Mouse (Mus musculus) frontal cortex, adult (tissue): ENCODE data around the gene Krt73.

Source experiments
- ATAC-seq: cut with Nextera tagmentation; 2 replicates; pipeline ENCODE4 v1.9.2; 2017; ENCODE audit warnings: mild to moderate bottlenecking, moderate library complexity, mixed read lengths; ENCODE audit not compliant: low TSS enrichment

The Krt73 gene

DNA sequence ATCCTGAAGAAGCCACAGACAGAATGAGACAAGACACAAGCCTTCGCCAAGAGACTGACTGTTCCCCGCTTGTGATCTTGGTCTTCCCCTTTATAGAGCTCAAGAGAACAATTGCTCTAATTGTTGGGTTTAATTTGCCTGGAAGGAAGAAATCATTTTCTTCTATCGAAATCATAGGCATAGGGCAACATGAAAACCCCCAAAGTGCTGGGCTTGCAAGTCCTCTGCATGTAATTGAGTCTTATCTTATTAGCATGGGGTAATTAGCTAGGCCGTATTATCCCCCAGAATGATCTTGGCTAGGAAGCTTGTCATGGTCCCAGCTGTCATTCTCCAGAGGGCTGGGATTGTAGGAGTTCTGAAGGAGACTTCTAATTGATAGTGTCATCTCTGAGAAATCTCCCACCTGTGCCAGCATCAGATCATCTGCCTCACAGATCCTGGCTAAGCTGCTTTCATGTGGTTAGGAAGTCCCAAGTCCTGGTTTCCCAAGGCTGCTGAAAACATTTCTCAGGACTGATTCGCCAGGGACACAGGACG is at the start of gene Krt73:
TSS of gene Krt73 (minus strand) at position 51 of the 540 bp plus-strand sequence.
- no peak for ATAC-seq

DNA sequence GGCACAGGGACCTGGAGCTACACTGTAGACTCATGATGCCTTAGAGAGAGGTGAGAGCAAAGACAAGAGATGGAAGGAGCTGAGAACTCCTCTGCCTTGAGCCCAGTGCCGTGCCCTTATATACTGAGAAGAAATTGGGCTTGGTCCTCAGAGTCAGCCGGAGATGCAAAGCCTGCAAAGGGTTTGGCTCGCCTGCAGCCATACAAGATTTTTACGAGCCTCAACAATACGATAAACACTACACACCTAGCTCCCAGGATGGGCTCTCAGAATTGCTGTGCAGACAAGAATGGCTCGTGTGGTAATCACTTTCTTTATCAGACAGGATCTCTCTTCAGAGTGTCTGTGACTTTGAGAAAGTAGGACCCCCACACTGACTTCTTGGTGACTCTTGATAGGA is 48.5 kb upstream of the Krt73 start, which contains the start of gene Krt1:
TSS of gene Krt1 (minus strand) at position 101 of the 400 bp plus-strand sequence.
- ATAC-seq: no peak

DNA sequence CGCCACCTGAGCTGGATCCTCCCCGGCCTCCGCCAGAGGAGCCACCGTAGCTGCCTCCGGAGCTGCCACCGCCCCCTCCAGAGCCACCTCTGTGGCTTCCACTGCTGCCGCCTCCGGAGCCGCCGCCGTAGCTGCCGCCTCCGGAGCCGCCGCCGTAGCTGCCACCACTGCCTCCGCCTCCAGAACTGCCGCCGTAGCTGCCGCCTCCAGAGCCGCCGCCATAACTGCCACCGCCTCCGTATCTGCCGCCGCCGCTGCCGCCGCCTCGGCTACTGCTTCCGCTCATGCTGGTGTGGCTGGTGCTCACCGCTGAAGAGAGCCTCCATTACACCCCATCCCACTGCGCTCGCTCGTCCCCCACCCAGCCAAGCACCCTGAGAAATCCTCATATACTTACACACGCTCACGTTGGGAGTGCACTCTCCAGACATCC is 43.8 kb upstream of the Krt73 start:
- peak; percentile 88 for ATAC-seq

DNA sequence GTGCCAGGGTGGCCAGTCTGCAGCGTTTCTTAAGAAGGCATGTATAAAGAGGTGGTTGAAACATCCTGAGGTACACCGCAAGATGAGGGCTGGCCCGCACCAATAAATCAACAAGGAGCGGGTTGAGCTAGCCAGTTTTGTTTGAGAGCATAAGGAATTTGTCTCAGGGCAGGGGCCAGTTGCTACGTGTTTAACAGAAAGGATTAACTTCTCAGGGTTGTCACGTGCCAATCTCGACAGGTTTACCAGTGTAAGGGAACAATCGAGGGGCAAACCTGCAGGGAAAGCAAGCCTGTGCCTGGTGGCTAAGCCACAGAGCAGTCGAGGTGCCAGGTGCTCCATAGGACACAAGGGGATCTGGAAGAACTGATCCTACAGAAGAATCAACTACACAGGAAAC is 41.0 kb upstream of the Krt73 start:
- no peak for ATAC-seq

DNA sequence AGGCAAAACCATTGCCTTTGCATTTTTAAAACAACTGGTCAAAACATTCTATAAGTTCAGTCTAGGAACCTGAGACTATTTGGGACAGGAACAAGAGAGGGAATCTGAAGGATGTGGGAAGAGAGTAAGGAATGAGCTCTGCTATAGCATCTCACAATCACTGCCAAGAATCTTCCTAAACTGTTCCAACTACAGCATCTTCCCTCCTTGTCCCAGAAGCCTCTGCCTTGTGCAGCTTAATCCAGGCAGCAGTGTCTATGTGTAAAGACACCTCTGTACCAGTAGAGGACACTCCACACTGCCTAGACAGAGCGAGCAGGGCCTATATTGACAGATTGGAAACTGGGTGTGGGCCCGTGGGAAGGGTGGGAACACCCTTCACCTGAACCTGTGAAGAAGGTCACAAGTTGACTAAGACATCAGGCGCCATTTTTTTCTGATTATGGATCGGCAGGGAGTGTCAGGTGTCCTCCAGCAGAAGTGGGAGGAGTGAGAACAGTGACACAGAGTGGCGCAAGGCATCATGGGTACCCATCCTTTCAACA is 32.7 kb upstream of the Krt73 start:
- peak; percentile 73; the same call in 1 of the 2 replicates for ATAC-seq

DNA sequence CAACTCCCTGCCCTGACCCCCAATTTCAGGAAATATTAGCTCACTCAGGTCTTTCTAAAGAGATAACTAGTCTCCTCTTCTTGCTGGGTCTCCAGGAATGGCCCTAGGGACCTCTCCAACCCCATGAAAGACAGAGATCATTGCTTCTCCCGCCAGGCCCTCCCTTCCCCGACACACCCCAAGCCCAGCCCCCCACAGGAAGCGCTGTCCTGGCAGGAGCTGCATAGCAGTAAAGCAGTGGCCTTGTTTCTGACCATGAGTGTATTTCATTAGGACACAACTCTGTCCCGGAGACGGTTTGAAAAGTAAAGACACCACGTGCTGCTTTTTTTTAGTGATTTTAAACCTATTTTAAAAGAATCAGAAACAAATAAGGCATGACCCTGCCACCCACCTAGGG is 31.0 kb upstream of the Krt73 start:
- no peak for ATAC-seq

DNA sequence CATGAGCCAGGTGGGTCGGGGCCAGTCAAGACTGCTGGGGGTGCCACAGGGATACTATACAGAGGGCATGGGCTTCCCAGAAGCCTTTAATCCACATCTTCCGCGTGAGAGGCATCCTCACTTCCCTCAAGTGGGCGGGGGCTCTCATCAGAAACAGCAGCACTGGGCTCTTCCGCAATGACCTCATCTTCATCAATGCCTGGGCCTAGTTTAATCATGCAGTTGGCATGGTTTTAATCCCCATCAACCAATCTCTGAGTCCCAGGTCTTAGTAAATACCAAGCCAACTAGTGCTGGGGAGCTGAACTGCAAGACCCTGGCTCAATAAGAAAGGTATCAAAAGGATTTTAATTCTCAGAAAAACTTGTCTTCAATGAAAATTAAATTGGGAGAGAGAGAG is 27.3 kb upstream of the Krt73 start:
- no peak for ATAC-seq

DNA sequence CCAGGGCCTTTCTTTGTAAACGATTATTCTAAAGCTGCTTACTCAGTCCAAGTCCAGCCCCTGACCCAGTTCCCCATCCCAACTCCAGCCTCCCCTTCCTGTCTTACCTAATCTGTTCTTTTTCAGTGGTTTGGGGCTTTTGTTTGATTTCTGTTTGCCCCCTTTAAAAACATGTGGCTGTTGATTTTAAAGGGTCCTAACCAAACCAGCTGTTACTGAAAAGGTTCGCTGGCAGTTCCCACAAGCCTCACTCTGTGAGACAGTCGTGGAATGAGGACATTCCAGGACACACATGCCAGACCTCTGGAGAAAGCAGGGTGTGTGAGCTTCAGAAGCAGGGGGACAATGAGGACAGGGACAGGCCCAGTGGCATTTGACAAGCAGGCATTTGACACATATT is 19.6 kb upstream of the Krt73 start:
- ATAC-seq: no peak

DNA sequence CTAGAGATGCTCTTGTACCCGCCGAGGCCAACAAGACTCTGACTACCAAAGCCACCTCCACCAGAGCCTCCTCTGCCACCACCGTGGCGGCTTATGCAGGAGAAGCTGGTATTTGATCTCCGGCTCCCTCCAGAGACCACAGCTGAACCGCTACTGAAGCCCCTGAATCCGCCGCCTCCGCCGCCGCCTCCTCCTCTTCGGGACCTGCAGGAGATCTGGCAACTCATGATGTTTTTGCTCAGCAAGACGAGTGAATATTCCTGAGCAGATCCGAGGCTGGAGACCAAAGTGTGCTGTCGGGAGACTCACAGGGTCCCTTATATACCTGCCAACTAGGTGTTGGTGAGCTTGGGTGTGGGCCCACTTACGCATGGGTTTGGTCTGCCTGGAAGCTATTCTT is 15.7 kb upstream of the Krt73 start, which contains the start of gene Krt2:
TSS of gene Krt2 (minus strand) at position 295 of the 400 bp plus-strand sequence.
- ATAC-seq: no peak

DNA sequence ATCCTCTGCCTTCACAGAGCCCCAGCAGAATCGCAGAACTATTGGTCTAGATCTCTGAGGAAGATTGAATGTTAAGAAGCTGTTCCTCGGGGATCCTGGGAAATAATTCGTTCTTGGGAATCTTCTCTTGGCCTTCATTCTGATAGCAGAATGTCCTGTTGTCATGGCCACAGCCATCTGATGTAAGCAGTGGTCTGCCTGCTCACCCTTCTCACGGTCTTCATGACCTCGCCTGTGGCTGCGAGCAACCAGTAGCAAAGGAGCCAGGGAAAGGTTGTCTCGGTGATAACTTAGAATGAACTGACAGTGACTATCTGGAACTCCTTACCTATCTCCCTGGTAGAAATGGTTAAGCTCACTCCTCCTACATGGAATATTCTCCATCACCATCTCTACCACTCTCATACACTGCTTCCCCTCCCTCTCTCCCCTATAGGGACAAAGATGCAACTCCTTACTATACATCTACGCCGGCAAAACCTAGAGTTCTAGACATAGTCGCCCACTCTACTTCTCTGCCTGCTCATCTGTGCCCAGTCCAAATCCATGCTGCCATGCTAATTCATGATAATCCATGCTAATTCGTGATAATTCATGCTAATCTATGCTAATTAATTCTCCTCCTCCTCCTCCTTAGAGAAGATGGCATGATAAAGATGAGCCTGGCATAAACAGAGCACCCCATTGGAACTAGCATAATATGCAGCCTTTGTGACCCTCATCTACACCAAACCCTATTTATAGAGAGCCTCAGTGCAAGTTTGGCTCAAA is 1.1 kb upstream of the Krt73 start:
- peak; percentile 98 for ATAC-seq

DNA sequence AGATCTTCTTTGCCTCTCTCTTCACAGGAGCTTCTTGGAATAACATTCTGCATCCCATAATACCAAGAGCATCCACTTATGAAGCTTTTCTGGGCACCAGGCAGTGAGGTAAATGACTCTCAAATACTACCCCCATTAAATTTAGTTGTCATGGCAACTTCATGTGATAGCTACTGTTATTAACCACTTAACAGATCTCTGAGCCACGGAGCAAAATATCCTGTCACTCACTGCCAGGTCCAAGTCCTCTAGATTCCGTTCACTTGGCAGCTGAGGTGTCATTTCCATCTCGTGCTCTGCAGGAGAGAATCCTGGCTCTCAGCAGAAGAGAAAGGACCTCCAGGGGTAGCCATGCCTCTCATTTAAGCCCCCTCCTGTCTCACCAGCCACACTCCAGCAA is 11.3 kb downstream of the Krt73 start:
- no peak for ATAC-seq

DNA sequence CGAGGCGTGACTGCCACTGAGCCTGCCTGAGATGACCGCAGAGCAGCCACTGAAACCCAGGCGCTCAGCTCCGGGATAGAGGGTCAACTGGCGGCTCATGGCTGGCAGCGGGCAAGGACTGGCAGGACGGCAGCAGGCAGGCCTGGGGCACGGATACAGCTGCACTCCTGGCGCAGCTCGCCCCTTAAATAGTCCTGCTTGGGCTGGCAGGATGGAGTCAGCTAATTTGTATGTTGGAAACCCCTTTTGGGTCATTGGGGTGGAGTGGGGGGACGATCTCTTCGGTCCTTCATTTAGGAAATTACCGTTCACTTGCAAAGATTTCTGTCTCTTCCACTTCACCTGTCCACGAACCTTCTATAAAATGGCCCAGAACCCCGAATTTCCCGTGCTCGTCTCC is 15.8 kb downstream of the Krt73 start, which contains the start of gene Krt72:
TSS of gene Krt72 (minus strand) at position 101 of the 400 bp plus-strand sequence.
- ATAC-seq: no peak

DNA sequence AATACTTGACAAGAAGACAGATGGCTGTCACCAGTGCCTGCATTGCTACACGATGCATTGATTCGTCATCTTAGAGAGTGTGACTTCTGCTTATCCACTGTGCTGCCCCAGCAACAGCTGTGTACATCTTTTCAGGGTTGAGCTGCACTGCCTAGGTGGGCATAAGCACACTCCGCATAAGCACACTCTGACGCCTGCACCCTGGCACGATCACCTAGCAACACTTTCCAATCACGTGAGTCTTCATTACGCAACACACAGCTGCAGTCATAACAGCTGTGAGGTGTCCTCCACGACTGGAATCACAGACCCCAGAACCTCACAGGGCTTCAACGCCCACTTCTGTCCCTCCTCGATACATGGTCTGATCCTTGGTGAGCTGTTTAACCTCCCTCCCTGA is 28.7 kb downstream of the Krt73 start:
- ATAC-seq: no peak

DNA sequence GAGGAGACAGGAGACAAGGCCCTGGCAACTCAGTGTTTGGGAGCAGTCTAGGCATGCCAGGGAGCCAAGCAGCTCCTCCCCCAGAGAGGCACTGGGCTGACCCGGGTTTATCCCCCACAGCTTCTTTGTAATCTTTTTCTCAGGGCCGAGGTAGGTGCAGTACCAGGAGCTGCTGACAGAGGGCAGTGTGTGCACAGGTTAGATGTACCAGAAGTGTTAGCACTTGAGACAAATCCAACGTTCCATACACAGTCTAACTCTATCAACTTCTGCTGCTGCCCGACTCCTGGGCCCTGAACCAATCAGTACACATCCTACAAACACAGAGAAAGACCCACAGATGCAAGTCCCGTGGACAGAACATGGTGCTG is 29.4 kb downstream of the Krt73 start:
- peak; percentile 64; the same call in 1 of the 2 replicates for ATAC-seq

DNA sequence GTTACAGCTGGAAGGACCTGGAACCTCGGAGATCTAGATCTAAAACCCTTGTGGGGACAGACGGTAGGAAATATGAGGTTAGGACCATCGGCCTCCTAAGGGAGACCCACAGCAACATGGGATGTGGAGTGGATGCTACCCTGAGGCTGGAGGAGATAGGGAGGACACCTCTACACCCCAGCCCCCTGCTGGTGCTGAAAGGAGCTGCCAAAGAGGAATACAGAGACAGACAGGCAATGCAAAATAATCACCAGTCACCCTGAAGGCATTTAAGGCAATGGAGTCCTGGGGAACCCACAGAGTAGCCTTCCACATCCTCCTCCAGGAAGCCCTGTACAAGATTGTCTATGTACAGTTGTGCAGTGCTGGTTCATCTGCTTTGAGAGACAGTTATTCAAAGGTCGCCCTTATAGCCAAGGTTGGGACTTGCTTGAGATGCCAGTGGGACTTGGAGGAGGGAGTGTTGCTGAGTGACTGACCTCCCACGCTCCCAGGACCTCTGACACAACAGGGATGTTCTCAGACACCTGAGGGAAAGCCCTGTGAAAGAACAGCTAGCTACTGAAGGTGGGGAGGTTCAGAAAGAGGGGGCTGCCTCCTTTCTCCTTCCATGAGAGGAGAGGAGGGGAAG is 30.0 kb downstream of the Krt73 start:
- ATAC-seq: no peak

DNA sequence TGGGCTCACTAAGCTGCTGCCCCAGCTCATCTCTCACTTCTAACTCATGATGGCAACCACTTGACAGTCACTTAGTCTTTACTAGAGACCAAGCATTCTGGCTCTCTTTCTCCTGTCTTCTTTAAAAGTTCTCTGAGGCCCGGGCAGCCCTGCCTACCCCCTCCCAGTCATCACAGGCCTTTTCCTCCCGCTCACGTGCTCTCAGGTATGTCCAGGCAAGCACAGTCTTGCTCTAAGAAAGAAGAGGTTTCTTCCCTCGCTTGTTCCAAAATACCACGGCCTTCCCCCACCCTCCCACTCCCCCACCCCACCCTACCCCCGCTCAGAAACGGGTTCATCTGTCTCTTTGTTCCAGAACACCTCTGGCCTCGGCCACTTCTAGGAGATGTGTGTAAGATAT is 31.9 kb downstream of the Krt73 start:
- no peak for ATAC-seq
